Mouse (Mus musculus): ENCODE data around the gene Med28.

GRCm38 (mm10) chr5:45475771-45476170, 44.3 kb upstream of the Med28 start:
- TF ChIP-seq CTCF (IDR thresholded peaks at IDR 0.05; ENCODE audit: insufficient read depth, low read length) (no peak), POLR2A (IDR thresholded peaks at IDR 0.05; ENCODE audit: borderline replicate concordance, extremely low read depth, low read depth, low read length) (no peak)

All from lung, adult 2 months (tissue).